Mouse (Mus musculus) hindbrain, embryonic 14.5 days (tissue): ENCODE measurements at regions not wholly inside any gene's neighbourhood (a gene's known extent, or its start where the extent isn't known, plus 50 kb on each side); places are given as distances from the start of the nearest gene placed in this dataset.
"Not testable (repeated sequence)": the region's sequence is repeated elsewhere in the genome, so short reads cannot be mapped to it uniquely, and the experiment has no call there.

Source experiments
- ATAC-seq: fragments of 200-750 bp; cut with Nextera tagmentation; 2 replicates; pipeline ENCODE4 v1.8.0; 2017; ENCODE audit warnings: moderate number of reproducible peaks, mild to moderate bottlenecking, moderate TSS enrichment, moderate library complexity; ENCODE audit not compliant: low FRiP score
- DNase-seq: peaks from one replicate; pipeline ENCODE4 v3.0.0-alpha.2; 2015; ENCODE audit warnings: low spot score
- H3K27ac ChIP-seq: fragments of 300-500 bp; sonication (generic); 2 replicates; pipeline ENCODE4 v1.5.1; 2014; ENCODE audit warnings: mild to moderate bottlenecking, moderate library complexity
- H3K27me3 ChIP-seq: fragments of 300-500 bp; sonication (generic); 2 replicates; pipeline ENCODE4 v1.6.1; 2014; ENCODE audit warnings: mild to moderate bottlenecking, low read length, mixed read lengths; ENCODE audit not compliant: control insufficient read depth, insufficient read depth
- H3K36me3 ChIP-seq: fragments of 300-500 bp; sonication (generic); replicated peaks from 2 replicates; pipeline ENCODE4 v1.6.1; 2014; ENCODE audit not compliant: control insufficient read depth, insufficient read depth
- H3K4me1 ChIP-seq: fragments of 300-500 bp; sonication (generic); replicated peaks from 2 replicates; pipeline ENCODE4 v1.6.1; 2014; ENCODE audit warnings: antibody characterized with exemption, low read length, mixed read lengths; ENCODE audit not compliant: control insufficient read depth, insufficient read depth
- H3K4me2 ChIP-seq: fragments of 300-500 bp; sonication (generic); replicated peaks from 2 replicates; pipeline ENCODE4 v1.6.1; 2014; ENCODE audit warnings: mild to moderate bottlenecking, moderate library complexity
- H3K4me3 ChIP-seq: fragments of 300-500 bp; sonication (generic); replicated peaks from 2 replicates; pipeline ENCODE4 v1.5.1; 2014; ENCODE audit warnings: mild to moderate bottlenecking, low read length
- H3K9ac ChIP-seq: fragments of 300-500 bp; sonication (generic); 2 replicates; pipeline ENCODE4 v1.6.1; 2014
- H3K9me3 ChIP-seq: fragments of 300-500 bp; sonication (generic); 2 replicates; pipeline ENCODE4 v1.6.1; 2016; ENCODE audit warnings: low read length; ENCODE audit not compliant: control insufficient read depth
- WGBS: fragments of 180-500 bp; shearing (Covaris S2); extraction: QIAGEN DNeasy Blood & Tissue Kit; methylation state at CpG from one replicate; pipeline ENCODE4 v1.1.7; 2014; 5-methylcytosine and 5-hydroxymethylcytosine counted together

DNA sequence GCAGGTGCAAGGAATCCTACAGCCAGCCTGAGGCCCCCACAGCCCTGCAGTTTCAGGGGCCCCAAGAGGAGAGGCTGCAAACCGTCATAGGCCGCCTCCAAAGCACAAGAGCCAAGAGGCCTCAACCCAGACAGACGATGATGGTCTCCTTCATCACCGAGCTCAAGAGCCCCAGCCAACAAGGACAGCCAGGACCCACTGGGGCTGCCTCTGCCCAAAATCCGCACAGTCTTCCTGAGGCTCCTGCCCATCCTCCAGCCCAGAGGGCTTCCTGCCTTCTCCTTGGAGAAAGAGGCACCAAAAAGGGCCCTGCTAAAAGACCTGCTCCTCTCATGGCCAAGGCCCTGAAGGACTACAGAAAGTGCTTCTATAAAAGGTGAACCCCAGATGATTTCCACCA is 112.3 kb downstream of the Nus1 start:
- not testable (repeated sequence) for H3K4me3 ChIP-seq, H3K27me3 ChIP-seq, H3K9me3 ChIP-seq, H3K4me1 ChIP-seq, H3K27ac ChIP-seq, H3K4me2 ChIP-seq, H3K36me3 ChIP-seq, ATAC-seq, DNase-seq, H3K9ac ChIP-seq
- 96% methylated on average over 3 of the region's 5 CpGs for whole genome bisulfite sequencing

DNA sequence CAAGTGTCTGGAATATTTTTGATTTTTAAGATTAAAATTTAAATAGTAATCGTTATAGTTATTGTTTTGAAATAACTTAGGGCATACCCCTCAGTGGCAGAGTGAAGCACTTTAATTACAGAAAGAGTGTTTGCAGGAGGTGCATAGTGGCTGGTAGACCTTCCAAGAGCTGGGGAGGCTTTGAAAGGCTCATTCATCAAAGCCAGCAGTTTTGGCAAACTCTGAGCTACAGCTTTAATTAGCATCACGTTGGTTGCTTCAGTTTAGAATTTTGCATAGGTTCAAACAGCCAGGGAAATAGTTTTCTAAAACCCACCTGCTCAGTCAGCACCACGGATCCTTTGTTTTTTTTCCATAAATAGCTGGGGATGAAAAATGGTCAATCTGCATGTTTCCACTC is 113.5 kb downstream of the Nus1 start:
- Histone ChIP-seq H3K27me3 (no peaks in the 10 kb centered on the region), H3K27ac (no peak overlapping the region), H3K4me1 (no peaks in the 10 kb centered on the region), H3K36me3 (no peaks in the 10 kb centered on the region), H3K9me3 (no peaks in the 10 kb centered on the region), H3K9ac (no peak overlapping the region), H3K4me2 (no peak overlapping the region), H3K4me3 (no peak overlapping the region)
- ATAC-seq (no peak), DNase-seq (no peak)
- WGBS = 52% methylated on average over 3 of the region's 3 CpGs

DNA sequence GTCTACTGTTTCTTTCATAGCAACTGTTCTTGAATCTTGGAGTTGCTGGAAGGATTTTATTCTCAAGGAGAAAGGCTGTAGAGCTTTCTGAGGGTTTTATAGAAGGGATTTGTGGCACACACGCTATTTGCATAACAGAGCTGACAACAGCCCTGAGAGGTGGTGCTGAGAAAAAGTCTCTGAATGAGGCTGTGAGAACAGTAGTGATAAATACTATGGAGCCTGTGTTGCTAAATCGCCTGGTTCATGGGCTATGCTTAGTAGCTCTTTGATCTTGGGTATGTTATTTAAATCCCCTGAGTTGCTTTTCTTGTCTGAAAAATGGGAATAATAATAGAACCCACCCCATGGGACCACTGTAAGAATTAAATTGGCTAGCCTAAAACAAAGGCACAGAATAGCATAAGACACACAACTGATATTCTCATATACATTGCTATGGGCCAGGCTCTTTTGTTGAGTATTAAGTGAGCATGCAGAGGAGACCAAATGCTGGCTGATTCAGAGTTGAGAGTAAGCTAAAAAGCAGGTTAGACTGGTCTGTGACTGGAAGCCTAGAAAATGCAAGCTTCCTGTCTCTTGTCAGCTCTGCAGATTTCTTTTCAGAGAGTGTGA is 116.0 kb downstream of the Nus1 start:
- Histone ChIP-seq H3K9me3 (no peaks in the 10 kb centered on the region), H3K27me3 (no peaks in the 10 kb centered on the region), H3K4me2 (no peak overlapping the region), H3K4me1 (no peaks in the 10 kb centered on the region), H3K9ac (no peak overlapping the region), H3K27ac (no peak overlapping the region), H3K36me3 (no peaks in the 10 kb centered on the region), H3K4me3 (no peak overlapping the region)
- DNase-seq (no peak), ATAC-seq (peak; percentile 43; the same call in 1 of the 2 replicates)
- 13% methylated on average over 2 of the region's 2 CpGs for WGBS

DNA sequence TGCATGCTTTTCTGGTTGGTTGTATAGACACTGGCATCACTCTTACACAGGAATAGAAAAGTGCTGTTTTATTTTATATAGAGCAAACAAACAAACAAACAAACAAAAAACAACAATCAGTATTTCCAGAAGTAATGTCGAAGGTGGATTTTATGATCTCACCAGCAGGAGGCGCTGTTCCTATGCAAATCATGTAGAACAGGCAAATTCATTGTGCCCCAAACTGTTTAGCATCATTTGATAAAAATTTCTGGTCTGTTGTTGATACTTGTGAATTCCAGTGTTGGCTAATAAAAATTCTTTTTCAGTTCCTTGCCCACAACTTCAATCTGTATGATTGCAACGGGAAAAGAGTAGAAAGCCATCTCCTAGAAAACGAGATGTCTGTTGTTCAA is 116.5 kb downstream of the Nus1 start:
- H3K9me3 ChIP-seq = no peaks in the 10 kb centered on the region
- ATAC-seq = no peak
- no peaks in the 10 kb centered on the region for H3K27me3 ChIP-seq
- 54% methylated on average over 4 of the region's 4 CpGs for WGBS
- DNase-seq = peak; percentile 72
- H3K36me3 ChIP-seq = no peaks in the 10 kb centered on the region
- H3K27ac ChIP-seq = no peak overlapping the region
- no peaks in the 10 kb centered on the region for H3K4me1 ChIP-seq
- no peak overlapping the region for H3K4me3 ChIP-seq
- H3K4me2 ChIP-seq = no peak overlapping the region
- H3K9ac ChIP-seq = no peak overlapping the region

DNA sequence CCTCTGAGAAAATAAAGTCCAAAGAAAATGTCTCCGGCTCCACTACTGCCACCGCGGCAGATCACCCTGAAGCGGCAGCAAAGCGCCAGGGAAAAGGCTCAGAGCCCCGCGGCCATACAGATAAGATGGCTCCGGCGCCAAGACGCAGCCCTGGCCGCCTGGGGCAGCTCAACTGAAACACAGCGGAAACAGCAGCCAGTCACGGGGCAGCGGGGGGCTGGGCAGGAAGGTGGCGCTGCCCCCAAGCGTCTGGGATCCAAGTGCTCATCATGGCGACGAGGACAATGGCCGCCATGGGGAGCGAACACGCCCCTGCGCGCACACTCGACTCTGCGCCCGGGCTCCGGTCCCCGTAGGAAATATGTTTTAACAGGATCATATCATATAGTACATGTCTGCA is 128.2 kb downstream of the Nus1 start:
- H3K27me3 ChIP-seq = no peaks in the 10 kb centered on the region
- H3K4me1 ChIP-seq = no peaks in the 10 kb centered on the region
- H3K9ac ChIP-seq = no peak overlapping the region
- H3K4me3 ChIP-seq = no peak overlapping the region
- no peak for DNase-seq
- ATAC-seq = no peak
- 91% methylated on average over 28 of the region's 28 CpGs for WGBS
- no peak overlapping the region for H3K4me2 ChIP-seq
- no peaks in the 10 kb centered on the region for H3K36me3 ChIP-seq
- H3K9me3 ChIP-seq = no peaks in the 10 kb centered on the region
- no peak overlapping the region for H3K27ac ChIP-seq

DNA sequence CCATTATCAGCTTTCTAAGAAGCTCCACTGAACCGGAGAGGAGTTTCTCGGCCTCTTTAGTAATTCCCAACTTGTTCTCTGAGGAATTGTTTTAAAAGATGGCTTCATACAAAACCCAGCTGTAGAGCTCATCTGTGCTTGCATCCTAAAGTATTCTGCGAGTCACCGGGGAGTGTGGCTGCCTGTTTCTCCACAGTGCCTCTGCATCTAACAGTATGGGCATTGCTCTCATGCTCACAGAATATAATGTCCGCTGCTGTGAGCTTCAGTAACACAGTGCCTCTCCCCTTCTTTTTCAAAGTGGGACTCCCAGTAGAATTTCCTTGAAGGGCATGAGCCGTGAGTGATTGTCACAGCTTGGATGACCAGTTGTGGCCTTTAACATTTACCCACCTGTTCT is 113.0 kb upstream of the Slc35f1 start:
- DNase-seq = peak; percentile 25
- Histone ChIP-seq H3K4me3 (no peak overlapping the region), H3K27ac (no peak overlapping the region), H3K9me3 (no peaks in the 10 kb centered on the region), H3K27me3 (no peaks in the 10 kb centered on the region), H3K4me2 (0 out of 2 replicates have a peak overlapping the region, but pooled peaks have one; percentile 3), H3K9ac (no peak overlapping the region), H3K4me1 (no peaks in the 10 kb centered on the region), H3K36me3 (no peaks in the 10 kb centered on the region)
- peak; percentile 53; the same call in 1 of the 2 replicates for ATAC-seq
- WGBS = 28% methylated on average over 6 of the region's 6 CpGs

DNA sequence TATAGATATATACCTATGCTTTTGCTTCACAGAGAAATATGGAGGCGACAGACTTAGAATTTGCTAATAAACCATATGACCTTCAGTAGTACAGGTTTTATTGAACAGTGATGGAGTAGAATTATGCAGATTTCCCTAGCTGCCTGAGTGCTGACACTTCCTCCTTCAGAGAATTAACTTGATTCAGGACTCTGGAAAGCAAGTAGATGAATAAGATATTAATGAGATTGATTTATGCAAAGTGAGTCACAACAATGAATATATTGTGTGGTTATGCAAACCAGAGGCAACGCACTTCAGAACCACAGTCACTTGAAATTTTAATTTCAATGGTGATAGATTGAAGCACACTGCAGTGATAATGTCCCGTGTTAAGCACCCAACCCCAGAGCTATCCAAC is 112.5 kb upstream of the Slc35f1 start:
- ATAC-seq = peak; percentile 53; the same call in 1 of the 2 replicates
- Histone ChIP-seq H3K36me3 (no peaks in the 10 kb centered on the region), H3K27ac (no peak overlapping the region), H3K4me2 (no peak overlapping the region), H3K27me3 (no peaks in the 10 kb centered on the region), H3K4me3 (no peak overlapping the region), H3K9ac (no peak overlapping the region), H3K9me3 (no peaks in the 10 kb centered on the region), H3K4me1 (no peaks in the 10 kb centered on the region)
- WGBS = 34% methylated on average over 3 of the region's 3 CpGs
- peak; percentile 23 for DNase-seq

DNA sequence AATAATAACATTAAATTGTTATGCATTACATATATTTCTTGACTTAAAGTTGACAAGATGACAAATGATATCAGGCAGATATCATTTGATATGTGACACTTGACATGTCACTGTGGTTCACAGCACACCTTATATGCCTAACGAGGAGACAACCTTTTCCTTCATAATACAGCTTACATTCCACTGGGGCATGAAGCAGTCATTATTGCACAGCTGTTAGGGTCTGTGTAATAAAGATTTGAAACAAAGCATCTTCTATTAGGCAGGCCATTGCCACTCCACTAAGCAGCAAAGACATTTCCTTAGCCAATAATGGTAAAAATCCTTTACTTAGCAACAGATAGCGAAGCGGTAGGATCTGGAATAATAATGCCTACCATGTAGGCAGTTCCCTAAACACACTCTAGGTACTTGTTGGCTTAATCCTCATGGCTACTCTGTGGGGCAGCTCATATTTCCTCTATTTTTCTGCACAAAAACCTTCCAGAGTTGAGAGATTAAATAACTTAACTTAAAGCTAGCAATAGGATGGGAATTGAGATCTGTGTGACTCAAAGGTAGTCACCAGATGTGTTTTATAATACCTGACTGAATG is 112.0 kb upstream of the Slc35f1 start:
- Histone ChIP-seq H3K4me2 (no peak overlapping the region), H3K9ac (no peak overlapping the region), H3K4me3 (no peak overlapping the region), H3K36me3 (no peaks in the 10 kb centered on the region), H3K27me3 (no peaks in the 10 kb centered on the region), H3K27ac (no peak overlapping the region), H3K4me1 (no peaks in the 10 kb centered on the region), H3K9me3 (no peaks in the 10 kb centered on the region)
- 54% methylated on average over 3 of the region's 3 CpGs for WGBS
- DNase-seq (peak; percentile 23), ATAC-seq (no peak)

DNA sequence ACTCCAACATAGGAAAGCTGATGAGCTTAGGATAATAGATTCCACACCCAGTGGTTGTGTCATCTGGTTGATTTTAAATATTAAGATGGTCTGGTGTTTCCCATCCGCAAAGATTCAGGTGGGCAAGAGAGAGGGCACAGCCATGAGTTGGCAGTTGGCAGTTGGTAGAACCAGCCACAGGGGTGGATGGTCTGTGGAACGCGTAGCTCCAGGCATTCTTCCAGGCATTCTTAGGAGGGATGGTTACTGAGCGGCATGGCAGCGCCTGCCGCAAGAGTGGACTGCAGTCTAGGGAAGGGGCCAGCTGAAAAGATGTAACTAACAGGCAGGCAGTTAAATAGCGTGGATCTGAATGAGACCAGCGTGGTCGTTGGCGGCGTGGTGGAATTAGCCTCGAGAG is 96.6 kb upstream of the Slc35f1 start:
- no peaks in the 10 kb centered on the region for H3K9me3 ChIP-seq
- H3K36me3 ChIP-seq = no peaks in the 10 kb centered on the region
- no peak overlapping the region for H3K9ac ChIP-seq
- ATAC-seq (no peak), DNase-seq (no peak)
- no peaks in the 10 kb centered on the region for H3K4me1 ChIP-seq
- H3K27me3 ChIP-seq = no peaks in the 10 kb centered on the region
- no peak overlapping the region for H3K27ac ChIP-seq
- no peak overlapping the region for H3K4me3 ChIP-seq
- no peak overlapping the region for H3K4me2 ChIP-seq
- 95% methylated on average over 12 of the region's 12 CpGs for WGBS
